Mouse (Mus musculus) gastrocnemius, adult 18-20 months (tissue): ENCODE data around the gene Mgrn1. TPM values are rescaled to one million over a fixed set of nuclear protein-coding genes. Genes with fewer than 3 reads are reported as not detected.
A peak's percentile ranks its signal among the peaks of the same experiment; 100 is the strongest.

ENCODE experiments used
- DNase-seq: peaks from one replicate; pipeline ENCODE4 v3.0.0; 2021; ENCODE audit warnings: low spot score
- total RNA-seq, 2 experiments: library from RNA; stranded (reverse); gene quantifications; 2 replicates each; pipeline ENCODE4 v1.2.3; 2021

The Mgrn1 gene
- total RNA-seq, 2 experiments from 2014 or later = 54.2 to 62.4 TPM

DNA sequence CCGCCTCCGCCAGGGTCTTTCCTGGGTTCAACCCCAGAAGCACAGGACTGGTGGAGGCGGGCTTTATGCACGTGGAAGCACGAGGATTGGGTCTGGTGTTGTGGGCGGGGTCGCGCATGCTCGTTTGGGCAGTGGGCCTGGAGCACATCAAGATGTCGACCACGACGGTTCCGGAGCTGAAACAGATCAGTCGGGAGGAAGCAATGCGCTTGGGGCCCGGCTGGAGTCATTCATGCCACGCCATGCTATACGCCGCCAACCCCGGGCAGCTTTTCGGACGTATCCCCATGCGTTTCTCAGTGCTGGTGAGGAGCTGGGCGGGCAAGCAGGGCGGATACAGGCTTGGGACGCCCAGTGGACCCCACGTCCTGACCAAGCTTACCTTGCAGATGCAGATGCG is 52.9 kb downstream of the Mgrn1 start:
- peak; percentile 95 for DNase-seq

GRCm38 (mm10) chr16:4939412-4939811 is 53.4 kb downstream of the Mgrn1 start:
- DNase-seq = peak; percentile 24

GRCm38 (mm10) chr16:4940311-4940850 is 54.3 kb downstream of the Mgrn1 start:
- no peak for DNase-seq

- no peak for DNase-seq
Observed at GRCm38 (mm10) chr16:4941016-4941415, 55.0 kb downstream of the Mgrn1 start.

GRCm38 (mm10) chr16:4942868-4943267 is 56.8 kb downstream of the Mgrn1 start:
- no peak for DNase-seq

- DNase-seq = no peak
Observed at GRCm38 (mm10) chr16:4943431-4943830, 57.4 kb downstream of the Mgrn1 start.

DNA sequence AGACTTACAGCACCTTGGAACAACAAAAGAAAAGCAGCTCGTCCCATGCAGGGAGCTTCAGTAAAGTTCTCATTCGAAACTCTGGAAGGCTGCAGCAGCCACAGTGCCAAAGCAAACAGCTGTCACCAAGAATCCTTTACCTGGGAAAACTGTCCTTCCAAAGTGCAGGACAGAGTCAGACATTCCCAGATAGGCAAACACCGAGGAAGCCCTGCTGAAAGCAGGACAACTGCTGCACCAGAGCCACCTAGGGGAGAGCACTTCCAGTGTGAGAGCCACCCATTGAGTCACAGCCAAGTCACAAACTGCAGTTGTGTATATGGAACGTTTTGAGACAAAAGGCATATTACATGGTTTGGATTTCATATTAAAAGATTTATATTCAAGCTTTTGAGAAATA is 59.4 kb downstream of the Mgrn1 start:
- DNase-seq = no peak

DNA sequence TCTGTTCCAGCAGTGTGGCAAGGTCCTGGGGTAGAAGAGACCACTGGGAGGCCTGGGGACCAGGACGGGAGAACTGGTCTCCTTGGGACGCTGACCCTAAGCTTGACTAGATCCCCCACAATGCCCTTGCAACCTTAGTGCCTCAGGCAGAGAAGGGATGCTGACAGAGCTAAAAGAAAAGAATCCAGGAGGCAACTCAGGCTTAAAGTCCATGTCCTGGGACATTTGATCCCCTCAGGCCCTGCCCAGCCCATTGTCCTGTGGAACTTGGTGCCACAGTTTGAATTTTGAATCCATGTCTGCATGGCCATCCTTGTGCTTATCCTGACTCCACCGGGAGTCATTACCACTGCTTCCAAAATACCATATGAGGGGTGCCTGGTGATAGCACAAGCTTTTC is 60.1 kb downstream of the Mgrn1 start:
- no peak for DNase-seq

GRCm38 (mm10) chr16:4947378-4947777 is 61.3 kb downstream of the Mgrn1 start:
- DNase-seq = no peak

GRCm38 (mm10) chr16:4956609-4957008 is 70.6 kb downstream of the Mgrn1 start:
- DNase-seq = no peak

DNA sequence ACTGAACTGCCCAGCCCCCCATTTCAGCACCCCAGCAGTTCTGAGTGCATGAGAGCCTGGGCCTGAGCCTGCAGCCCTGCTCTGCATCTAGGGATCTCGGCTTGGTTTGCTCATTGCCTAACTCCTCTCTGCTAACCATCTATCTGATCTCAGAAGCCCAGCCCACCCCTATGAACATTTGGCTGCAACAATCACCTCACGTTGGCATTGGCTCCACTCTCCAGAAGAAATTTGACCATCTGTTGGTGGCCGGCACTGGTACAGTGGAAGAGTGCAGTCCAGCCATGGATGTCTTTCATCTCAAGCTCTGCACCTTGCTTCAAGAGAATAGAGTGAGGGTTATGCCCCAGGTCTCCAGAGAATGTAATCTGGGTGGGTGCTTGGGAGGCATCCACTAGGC is 71.4 kb downstream of the Mgrn1 start:
- DNase-seq = no peak

DNA sequence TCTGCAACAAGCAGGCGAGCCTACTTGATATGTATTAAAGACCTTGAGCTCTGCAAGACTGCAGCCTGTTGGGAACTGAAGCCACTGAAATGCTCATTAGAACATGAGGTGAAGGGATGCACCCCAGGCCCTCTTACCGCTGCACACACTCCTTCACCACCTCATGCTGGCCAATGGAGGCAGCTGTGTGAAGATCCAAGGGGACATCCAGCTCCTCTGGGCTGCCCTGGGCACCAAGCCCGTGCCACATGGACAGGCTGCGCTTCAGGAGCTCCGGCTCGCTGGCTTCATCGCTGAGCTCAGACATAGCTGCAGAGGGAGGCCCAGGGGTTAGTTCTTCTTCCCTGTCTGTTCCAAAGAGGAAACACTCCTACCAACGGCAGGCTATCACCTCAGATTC is 74.2 kb downstream of the Mgrn1 start:
- DNase-seq = no peak

DNA sequence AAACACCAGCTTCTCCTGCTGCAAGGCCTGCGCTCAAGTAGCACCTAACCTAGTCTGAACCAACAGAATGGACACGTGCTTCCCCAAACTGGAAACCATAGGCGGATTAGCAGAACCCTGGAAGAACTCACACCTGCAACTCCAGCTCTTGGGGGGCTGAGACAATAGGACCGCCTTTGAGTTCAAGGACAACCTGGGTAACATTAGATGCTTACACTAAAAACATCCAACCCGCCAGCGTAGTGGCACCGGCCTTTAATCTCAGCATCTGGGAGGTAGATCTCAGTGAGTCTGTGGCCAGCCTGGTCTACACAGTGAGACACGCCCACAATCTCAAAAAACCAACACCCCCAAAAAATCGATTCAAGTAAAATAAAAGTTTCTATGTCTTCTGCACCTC is 77.3 kb downstream of the Mgrn1 start:
- no peak for DNase-seq

- DNase-seq = peak; percentile 97
Observed at GRCm38 (mm10) chr16:4963797-4964709, 78.0 kb downstream of the Mgrn1 start, which contains the start of gene Anks3. Gene Anks3 (minus strand): TSS chr16:4964205.

- no peak for DNase-seq
Observed at GRCm38 (mm10) chr16:4964731-4965391, 78.8 kb downstream of the Mgrn1 start.

DNA sequence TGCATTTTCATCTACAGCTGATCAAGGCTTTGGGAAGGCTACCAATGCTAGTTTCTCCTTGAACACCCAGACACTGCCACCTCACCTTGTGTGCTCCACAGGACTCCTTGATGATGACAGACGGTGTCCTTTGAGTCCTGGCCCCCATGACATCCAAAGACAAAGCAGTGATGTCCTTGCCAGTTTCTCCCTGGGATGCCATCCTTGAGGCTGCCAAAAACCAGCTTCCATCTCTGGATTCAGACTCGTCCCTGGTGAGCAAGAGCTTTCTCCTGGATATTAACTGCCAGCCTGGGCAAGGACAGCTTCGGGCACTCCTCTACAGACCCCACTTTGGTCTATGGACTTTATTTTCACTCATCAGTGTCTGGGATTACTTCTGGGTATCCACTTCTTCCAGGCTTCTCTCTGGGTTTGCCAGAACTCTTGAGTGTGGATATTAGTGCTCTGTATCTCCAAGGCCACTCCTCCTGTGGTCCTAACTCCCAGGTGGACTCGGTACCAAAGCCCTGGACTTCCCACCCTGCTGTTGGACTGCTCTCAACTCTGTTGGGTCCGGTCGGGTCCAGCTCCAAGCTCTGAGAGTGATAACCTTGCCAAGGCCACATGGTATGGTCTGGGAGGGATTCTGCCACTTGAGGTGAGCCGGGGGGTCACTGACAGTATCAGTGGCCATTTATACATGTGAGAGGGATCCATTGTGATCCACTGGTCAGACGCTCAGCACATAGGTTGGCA is 79.5 kb downstream of the Mgrn1 start:
- DNase-seq = no peak

DNA sequence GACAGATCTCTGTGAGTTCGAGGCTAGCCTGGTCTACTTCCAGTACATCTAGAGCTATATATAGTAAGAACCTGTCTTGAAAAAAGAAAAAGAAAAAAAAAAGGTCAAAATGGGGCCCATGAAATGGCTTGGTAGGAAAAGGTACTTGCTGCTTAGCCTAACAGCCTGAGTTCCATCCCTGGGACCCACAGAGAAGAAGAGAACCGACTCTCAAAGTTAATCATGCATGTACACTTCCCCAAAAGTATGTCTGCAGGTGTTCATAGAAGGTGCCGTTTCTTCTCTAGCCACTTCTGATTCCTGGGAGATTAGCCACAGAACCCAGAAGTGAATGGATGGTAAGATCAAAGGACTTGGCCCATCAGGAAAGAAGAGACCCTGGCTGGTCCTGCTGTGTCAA is 82.4 kb downstream of the Mgrn1 start:
- no peak for DNase-seq

GRCm38 (mm10) chr16:4969055-4969843 is 83.2 kb downstream of the Mgrn1 start:
- DNase-seq = no peak

DNA sequence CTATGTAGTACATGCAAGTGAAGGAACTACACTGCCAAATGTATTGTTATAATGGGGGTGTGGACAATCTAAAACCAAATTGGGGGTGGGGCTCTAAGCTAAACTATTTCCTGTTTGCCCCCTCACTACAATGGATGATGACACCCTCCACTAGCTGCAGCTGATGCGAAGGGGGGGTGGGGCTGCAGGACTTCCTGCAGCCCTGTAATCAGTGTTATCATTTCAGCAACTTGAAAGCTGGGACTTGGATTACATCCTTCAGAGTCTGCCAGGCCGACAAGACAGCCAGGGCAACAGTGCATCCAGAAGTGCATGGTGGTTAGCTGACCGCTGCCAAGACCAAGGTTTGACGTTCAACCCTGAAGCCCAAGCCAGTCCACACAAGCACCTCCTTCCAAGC is 85.6 kb downstream of the Mgrn1 start:
- no peak for DNase-seq

- DNase-seq = no peak
Observed at GRCm38 (mm10) chr16:4974521-4974920, 88.5 kb downstream of the Mgrn1 start.

GRCm38 (mm10) chr16:4976180-4976579 is 90.1 kb downstream of the Mgrn1 start:
- DNase-seq = no peak
